Mouse (Mus musculus): Measurements from ENCODE around the gene Pus7l. TPM values are rescaled to one million over a fixed set of nuclear protein-coding genes. Genes with fewer than 3 reads are reported as not detected.

Gene Pus7l
- total RNA-seq, 2 experiments from 2014 or later, result 1.7 to 2.1 TPM

DNA sequence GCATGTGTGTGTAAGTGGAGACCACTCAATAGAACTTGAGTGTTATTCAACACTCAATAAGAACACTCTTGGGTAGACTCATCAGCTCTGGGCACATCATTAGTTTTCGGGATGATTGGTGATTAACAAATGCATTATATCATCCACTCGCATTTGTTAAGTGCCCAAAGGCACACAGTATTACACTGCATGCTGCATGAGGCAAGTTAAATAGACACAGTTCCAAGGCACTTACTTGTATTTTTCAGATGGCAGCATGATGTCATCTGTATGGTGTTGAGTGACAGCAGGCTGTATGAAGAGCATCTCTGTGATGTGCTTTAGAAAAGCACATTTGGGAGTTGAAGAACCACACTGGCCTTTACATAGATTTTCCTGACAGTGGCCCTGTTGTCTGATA is 60.8 kb downstream of the Pus7l start:
- no peak for DNase-seq
- intact Hi-C loops (cut with DNase I; ENCODE audit: low total_unique reads), result no loop called here

- intact Hi-C loops (cut with DNase I; ENCODE audit: low total_unique reads), result no loop called here
Observed at GRCm38 (mm10) chr15:94480792-94481191, 62.6 kb downstream of the Pus7l start.

DNA sequence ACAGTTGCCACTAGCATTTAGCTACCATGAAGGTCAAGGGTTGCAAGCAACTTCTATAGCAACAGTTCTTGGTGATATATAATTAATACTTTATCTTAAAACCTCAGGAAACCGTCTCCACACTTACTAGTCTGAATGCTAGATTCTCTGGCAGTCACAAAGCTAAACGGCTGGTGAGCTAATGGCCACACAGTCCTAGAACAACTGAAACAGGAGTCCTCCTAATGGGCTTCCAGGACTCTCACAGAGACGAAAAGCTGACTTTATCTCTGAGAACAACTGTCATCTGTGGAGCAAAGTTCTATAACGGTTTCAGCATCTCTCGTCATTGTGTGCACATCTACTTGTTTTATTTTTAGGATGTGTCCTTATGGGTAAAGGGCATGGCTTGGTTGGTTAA is 63.1 kb downstream of the Pus7l start:
- DNase-seq, result no peak
- intact Hi-C loops (cut with DNase I; ENCODE audit: low total_unique reads), result no loop called here

More at GRCm38 (mm10) chr15:94480792-94481191, 62.6 kb downstream of the Pus7l start:
- DNase-seq, result no peak

- no peak for DNase-seq
- intact Hi-C loops (cut with DNase I; ENCODE audit: low total_unique reads), result no loop called here
Observed at GRCm38 (mm10) chr15:94479513-94480136, 63.7 kb downstream of the Pus7l start.

DNA sequence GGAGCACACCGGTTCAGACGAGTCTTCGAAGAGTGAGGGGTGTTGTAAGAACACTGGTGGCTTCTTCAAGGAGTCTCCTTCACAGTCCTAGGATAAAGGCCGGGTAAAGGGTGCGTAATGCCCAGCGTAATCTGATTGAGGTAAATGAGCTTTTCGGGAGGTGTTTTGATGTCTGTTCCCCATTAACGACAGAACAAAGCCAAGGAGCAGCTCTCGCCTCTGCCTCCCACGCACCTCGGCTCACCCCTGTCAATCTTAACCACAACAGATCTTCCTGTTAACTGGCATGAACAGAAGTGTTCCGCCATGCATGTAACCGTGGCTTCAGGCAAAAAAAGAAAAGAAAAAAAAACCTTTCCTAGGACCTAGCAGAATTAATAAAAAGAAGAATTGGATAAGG is 64.6 kb downstream of the Pus7l start:
- no peak for DNase-seq
- intact Hi-C loops (cut with DNase I; ENCODE audit: low total_unique reads), result no loop called here

DNA sequence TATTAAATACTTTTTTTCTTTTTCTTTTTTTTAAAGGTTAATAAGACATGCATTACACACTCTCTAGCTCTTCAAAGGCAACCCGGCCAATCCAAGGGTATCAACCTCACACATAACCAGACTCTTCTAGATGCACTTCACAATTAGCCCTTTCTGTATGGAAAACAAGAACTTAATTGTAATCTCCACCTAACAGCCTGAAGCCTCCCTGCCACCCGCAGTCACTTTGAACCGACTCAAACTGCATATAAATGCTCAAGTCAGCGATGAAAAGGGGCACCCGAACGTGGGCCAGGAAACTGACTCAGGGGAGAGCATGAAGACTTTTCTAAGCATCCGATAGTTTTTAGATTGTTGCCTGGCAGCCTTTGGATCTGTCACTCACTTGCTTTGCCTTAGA is 66.1 kb downstream of the Pus7l start:
- intact Hi-C loops (cut with DNase I; ENCODE audit: low total_unique reads), result no loop called here
- no peak for DNase-seq

DNA sequence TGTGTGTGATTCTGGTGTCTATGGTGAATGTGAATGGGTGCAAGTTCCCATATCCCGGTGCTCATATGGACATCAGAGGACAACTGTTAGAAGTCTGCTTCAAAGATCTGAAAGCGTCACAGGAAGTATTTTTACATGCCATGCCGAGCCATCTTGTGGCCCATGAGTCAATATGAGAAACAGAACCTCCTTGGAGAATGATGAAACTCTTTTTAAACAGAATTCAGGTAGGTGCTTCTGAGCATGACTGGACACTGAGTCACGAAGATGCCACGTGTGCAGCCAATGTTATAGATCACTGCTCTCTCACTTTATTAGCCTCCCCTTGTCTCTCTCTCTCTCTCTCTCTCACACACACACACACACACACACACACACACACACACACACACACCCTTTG is 67.4 kb downstream of the Pus7l start:
- no peak for DNase-seq
- intact Hi-C loops (cut with DNase I; ENCODE audit: low total_unique reads), result no loop called here

Other genes with a start within 250 kb of the Pus7l start
- 10 to 100 TPM; 15.4 to 19.6 TPM for gene Adamts20, start 78.1 kb downstream of the Pus7l start, total RNA-seq (2021)
- gene Irak4, start 96 bp upstream of the Pus7l start, total RNA-seq (2021), result 1 to 10 TPM; 2.9 to 3.7 TPM
- 10 to 100 TPM; 15.9 to 17.0 TPM for gene Twf1, start 46.3 kb upstream of the Pus7l start, total RNA-seq (2021)
- 10 to 100 TPM; 26.8 to 30.0 TPM for gene Tmem117, start 85.7 kb upstream of the Pus7l start, total RNA-seq (2021)